Mouse (Mus musculus) gastrocnemius, postnatal 36 days (tissue): ENCODE data around the gene Krtap4-1. TPM values are rescaled to one million over a fixed set of nuclear protein-coding genes. Genes with fewer than 3 reads are reported as not detected.

Experiments used
- DNase-seq, 2 experiments: peaks; one replicate each; pipeline ENCODE4 v3.0.0; 2022
- intact Hi-C: fragments of 180-260 bp; cut with DNase I; formaldehyde crosslinking; loops from one replicate; pipeline ENCODE4 v1.15.1; 2025
- total RNA-seq, 2 experiments: library from RNA; stranded (reverse); gene quantifications; 2 replicates each; pipeline ENCODE4 v1.2.3; 2021

Gene Krtap4-1
- total RNA-seq, 2 experiments from 2014 or later: not detected

GRCm38 (mm10) chr11:99590981-99591380 lies 37.1 kb downstream of the Krtap4-1 start, which contains the start of gene Krtap1-3:
Gene Krtap1-3, minus strand, starts transcription at chr11:99591339.
- no peak for DNase-seq
- intact Hi-C loops: no loop called here

- DNase-seq: no peak
- intact Hi-C loops: no loop called here
Measured at GRCm38 (mm10) chr11:99585096-99585495, 42.9 kb downstream of the Krtap4-1 start.

GRCm38 (mm10) chr11:99583245-99583704 lies 44.8 kb downstream of the Krtap4-1 start, which contains the start of gene Krtap1-4:
Gene Krtap1-4, minus strand, starts transcription at chr11:99583654.
- DNase-seq: no peak
- intact Hi-C loops: no loop called here

- intact Hi-C loops: no loop called here
- DNase-seq: no peak
Measured at GRCm38 (mm10) chr11:99581564-99581963, 46.5 kb downstream of the Krtap4-1 start.

- intact Hi-C loops: no loop called here
- DNase-seq: no peak
Measured at GRCm38 (mm10) chr11:99581051-99581450, 47.0 kb downstream of the Krtap4-1 start.

GRCm38 (mm10) chr11:99580636-99581035 lies 47.4 kb downstream of the Krtap4-1 start, which contains the start of gene Krtap1-5:
Gene Krtap1-5, minus strand, starts transcription at chr11:99581016.
- intact Hi-C loops: no loop called here
- no peak for DNase-seq

Other genes with a start within 250 kb of the Krtap4-1 start
- 1 to 10 TPM; 3.3 to 3.5 TPM for gene Krt10, start 238.9 kb downstream of the Krtap4-1 start, total RNA-seq
- not detected for gene Krt12, start 206.0 kb downstream of the Krtap4-1 start, total RNA-seq
- under 1 TPM in 1 of 2 experiments, not detected in 1; 0.17 TPM for gene Krt20, start 190.1 kb downstream of the Krtap4-1 start, total RNA-seq
- gene Krt23, start 135.1 kb downstream of the Krtap4-1 start, total RNA-seq: not detected
- gene Krt39, start 106.9 kb downstream of the Krtap4-1 start, total RNA-seq: not detected
- gene Krt40, start 85.1 kb downstream of the Krtap4-1 start, total RNA-seq: not detected
- gene Krtap3-3, start 77.4 kb downstream of the Krtap4-1 start, total RNA-seq: not detected
- not detected for gene Krtap3-2, start 71.4 kb downstream of the Krtap4-1 start, total RNA-seq
- not detected for gene Gm11939, start 68.8 kb downstream of the Krtap4-1 start, total RNA-seq
- not detected for gene Krtap3-1, start 61.6 kb downstream of the Krtap4-1 start, total RNA-seq
- not detected for gene Krtap1-5, start 47.2 kb downstream of the Krtap4-1 start, total RNA-seq
- gene Krtap1-4, start 44.6 kb downstream of the Krtap4-1 start, total RNA-seq: not detected
- not detected for gene Krtap1-3, start 36.9 kb downstream of the Krtap4-1 start, total RNA-seq
- not detected for gene Krtap9-3, start 30.1 kb downstream of the Krtap4-1 start, total RNA-seq
- not detected for gene Gm11938, start 24.9 kb downstream of the Krtap4-1 start, total RNA-seq
- not detected for gene Gm11937, start 18.0 kb downstream of the Krtap4-1 start, total RNA-seq
- gene Krtap2-4, start 13.4 kb downstream of the Krtap4-1 start, total RNA-seq: not detected
- not detected for gene Gm11562, start 7.8 kb downstream of the Krtap4-1 start, total RNA-seq
- not detected for gene Krtap4-2, start 6.8 kb upstream of the Krtap4-1 start, total RNA-seq
- gene Krtap4-7, start 15.9 kb upstream of the Krtap4-1 start, total RNA-seq: not detected
- not detected for gene Gm11555, start 22.0 kb upstream of the Krtap4-1 start, total RNA-seq
- not detected for gene Gm11563, start 30.7 kb upstream of the Krtap4-1 start, total RNA-seq
- not detected for gene Krtap4-6, start 37.7 kb upstream of the Krtap4-1 start, total RNA-seq
- gene Gm14190, start 62.5 kb upstream of the Krtap4-1 start, total RNA-seq: not detected
- gene Gm14180, start 106.1 kb upstream of the Krtap4-1 start, total RNA-seq: not detected
- not detected for gene Gm11595, start 144.7 kb upstream of the Krtap4-1 start, total RNA-seq
- not detected for gene Krtap4-8, start 152.5 kb upstream of the Krtap4-1 start, total RNA-seq
- not detected for gene Krtap4-9, start 157.0 kb upstream of the Krtap4-1 start, total RNA-seq
- not detected for gene Gm11596, start 165.2 kb upstream of the Krtap4-1 start, total RNA-seq
- gene Gm11569, start 170.7 kb upstream of the Krtap4-1 start, total RNA-seq: not detected
- gene Gm11554, start 176.2 kb upstream of the Krtap4-1 start, total RNA-seq: not detected
- not detected for gene Krtap4-13, start 181.7 kb upstream of the Krtap4-1 start, total RNA-seq
- gene Gm11564, start 187.4 kb upstream of the Krtap4-1 start, total RNA-seq: not detected
- not detected for gene 2300003K06Rik, start 209.8 kb upstream of the Krtap4-1 start, total RNA-seq
- not detected for gene Krtap4-16, start 223.4 kb upstream of the Krtap4-1 start, total RNA-seq
- gene Gm11568, start 229.7 kb upstream of the Krtap4-1 start, total RNA-seq: not detected
- not detected for gene Gm11559, start 236.2 kb upstream of the Krtap4-1 start, total RNA-seq
- not detected for gene Krtap9-1, start 245.2 kb upstream of the Krtap4-1 start, total RNA-seq